Mouse (Mus musculus) gastrocnemius, postnatal 10 days (tissue): ENCODE measurements around the gene Uts2r. TPM values are rescaled to one million over a fixed set of nuclear protein-coding genes. Genes with fewer than 3 reads are reported as not detected.
A peak's percentile ranks its signal among the peaks of the same experiment; 100 is the strongest.

Experiments used
- DNase-seq: peaks from one replicate; pipeline ENCODE4 v3.0.0; 2021; ENCODE audit warnings: mixed read lengths
- long read RNA-seq, 2 experiments: library from polyadenylated mRNA; stranded (forward); transcript quantifications; one replicate each; pipeline ENCODE4 v2.0.0; 2021
- total RNA-seq, 2 experiments: library from RNA; stranded (reverse); gene quantifications; 2 replicates each; pipeline ENCODE4 v1.2.3; 2021

Gene Uts2r
- total RNA-seq, result 1 to 10 TPM; 2.2 to 3.2 TPM
- long read RNA-seq, experiment 1, partial matches to known transcripts, result 0 of 3 reads
- long read RNA-seq, experiment 1, other reads (novel, unspliced or antisense), result 3 of 3 reads
- long read RNA-seq, experiment 2, partial matches to known transcripts, result 0 of 4 reads
- long read RNA-seq, experiment 2, other reads (novel, unspliced or antisense), result 3 of 4 reads

- no peak for DNase-seq
Observed at GRCm38 (mm10) chr11:121159971-121160370, at the start of gene Uts2r. TSS of gene Uts2r (plus strand) at chr11:121160271.

DNA sequence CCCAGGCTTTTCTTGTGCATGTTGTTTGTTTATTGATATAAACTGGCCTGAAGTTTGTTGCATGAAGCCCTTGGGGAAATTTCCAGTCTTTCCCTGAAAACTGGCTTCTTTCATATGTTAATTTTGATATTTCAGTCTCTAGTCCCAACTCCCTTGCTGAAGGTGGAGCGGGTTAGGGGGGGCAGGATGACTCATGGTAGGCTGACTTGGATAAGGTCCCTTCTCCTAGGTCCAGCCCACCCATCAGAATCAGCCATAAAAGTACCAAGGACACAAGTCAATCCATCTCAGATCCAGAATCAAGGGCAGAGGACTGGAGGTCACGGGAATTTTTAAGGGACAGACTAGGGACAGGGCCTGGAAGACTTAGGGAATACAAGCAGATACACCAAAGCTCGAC is 49.0 kb upstream of the Uts2r start:
- no peak for DNase-seq

GRCm38 (mm10) chr11:121111601-121112000 is 48.5 kb upstream of the Uts2r start:
- no peak for DNase-seq

- no peak for DNase-seq
Observed at GRCm38 (mm10) chr11:121112091-121112775, 47.8 kb upstream of the Uts2r start.

GRCm38 (mm10) chr11:121118106-121118505 is 42.0 kb upstream of the Uts2r start:
- no peak for DNase-seq

DNA sequence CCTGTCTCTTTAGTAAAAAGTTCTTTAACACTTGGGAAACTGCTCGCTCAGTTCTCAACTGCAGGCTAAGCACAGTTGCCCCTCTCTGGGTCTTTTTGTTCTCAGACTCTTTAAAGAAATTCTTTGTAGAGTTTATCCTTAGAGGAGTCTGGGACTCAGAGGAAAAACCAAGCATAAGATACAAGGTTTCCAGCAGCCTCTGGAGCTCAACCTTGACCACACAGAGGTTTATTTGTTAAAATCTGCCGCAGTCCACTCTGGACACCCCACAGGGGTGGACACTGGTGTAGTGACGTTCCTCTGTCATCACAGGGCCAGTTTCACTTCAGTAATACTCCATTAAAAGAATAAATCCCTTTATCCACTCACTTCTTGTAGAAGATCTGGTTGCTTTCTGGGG is 41.5 kb upstream of the Uts2r start, which contains the start of gene Tex19.2:
Gene Tex19.2 (minus strand): TSS at position 101 of the 400 bp plus-strand sequence.
- no peak for DNase-seq

DNA sequence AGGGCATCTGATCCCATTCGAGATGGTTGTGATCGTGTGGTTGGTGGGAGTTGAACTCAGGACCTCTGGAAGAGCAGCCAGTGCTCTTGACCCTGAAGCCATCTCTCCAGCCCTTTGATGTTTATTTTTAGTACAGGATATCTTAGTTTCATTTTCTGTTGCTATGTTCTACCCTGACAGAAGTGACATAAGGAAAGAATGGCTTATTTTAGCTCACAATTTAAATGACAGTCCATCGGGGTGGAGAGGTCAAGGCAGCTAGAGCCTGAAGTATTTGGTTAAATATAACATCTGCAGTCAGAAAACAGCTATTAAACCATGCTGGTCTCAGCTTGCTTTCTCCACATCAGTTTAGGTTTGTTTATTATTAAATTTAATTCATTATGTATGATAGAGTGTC is 38.9 kb upstream of the Uts2r start:
- no peak for DNase-seq

DNA sequence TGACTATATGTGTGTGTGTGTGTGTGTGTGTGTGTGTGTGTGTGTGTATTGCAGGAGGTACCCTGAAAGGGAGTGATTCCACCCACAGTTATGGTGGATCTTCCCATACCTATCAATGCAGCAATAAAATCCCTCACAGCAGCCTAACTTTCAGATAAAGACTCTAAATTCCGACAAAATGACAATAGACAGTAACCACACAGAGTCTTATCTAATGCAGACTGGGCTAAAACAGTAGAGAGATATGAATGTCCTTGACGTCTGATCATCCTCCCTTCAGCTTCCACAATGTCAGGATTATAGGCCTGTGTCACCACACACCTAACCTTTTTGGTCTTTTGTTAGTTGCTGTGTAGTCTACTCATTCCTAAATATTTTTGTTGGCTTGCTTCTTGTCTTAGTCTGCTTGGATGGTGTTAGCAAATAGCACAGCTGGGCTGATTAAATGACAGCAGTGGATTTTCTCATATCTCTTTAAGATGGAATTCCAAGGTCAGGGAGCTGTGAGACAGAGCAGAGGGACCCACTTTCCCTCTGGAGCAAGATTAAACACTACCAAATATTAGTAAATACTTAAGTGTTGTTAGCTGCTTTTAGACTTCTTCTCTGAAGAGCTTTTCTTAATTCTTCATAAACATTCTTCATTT is 37.9 kb upstream of the Uts2r start:
- DNase-seq, result no peak

DNA sequence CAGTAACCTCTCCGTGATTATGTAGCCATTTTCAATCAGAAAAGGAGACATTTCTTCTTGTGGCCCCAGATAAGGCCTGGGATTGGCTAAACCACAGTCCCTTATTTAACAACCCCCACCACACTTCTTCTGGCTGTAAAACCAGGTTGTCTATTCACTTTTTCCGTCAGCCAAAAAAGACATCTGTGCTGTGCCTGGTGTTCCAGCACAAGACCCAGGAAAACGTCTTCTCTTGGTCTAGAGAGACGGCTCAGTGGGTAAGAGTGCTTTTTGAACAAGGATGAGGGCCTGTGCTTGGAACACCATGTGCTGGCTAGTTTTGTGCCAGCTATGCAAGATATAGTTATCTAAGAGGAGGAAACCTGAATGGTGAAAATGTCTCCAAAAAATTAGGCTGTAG is 36.6 kb upstream of the Uts2r start:
- no peak for DNase-seq

- DNase-seq, result no peak
Observed at GRCm38 (mm10) chr11:121125522-121126172, 34.4 kb upstream of the Uts2r start.

DNA sequence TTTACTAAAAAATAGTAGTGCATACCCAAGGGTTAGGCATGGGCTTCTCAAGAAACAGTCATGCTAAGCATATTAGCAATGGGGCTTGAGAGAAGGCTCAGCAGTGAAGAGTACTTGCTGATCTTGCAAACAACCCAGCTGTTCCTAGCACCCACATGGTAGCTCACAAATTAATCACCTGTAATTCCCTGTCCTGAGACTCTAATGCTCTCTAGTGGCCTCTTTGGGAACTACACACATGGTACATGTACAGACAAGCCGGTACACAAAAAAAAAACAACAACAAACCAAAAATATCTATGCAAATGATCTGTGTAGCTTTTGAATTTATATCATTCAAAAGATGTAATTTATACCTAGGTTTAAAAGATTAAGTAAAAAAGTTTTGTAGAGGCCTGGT is 33.7 kb upstream of the Uts2r start:
- no peak for DNase-seq

GRCm38 (mm10) chr11:121127441-121127840 is 32.6 kb upstream of the Uts2r start:
- no peak for DNase-seq

DNA sequence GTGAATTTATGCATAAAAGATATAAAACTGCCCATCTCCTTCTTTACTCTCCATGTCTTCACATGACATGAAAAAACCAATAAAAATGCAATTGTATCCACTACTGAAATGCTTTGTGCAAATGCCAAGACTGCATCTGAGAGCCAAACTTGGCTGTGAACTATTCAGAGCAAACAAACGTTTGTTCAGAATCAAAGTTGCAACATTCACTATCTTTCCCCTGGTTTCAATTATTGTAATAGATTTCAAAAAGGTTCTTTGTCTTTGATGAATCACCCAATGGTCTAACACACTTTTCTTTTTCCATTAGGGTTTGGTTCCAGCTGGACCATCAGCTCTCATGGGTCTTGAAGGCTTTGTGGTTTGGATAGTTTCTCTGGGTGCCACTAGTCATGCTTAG is 30.5 kb upstream of the Uts2r start:
- no peak for DNase-seq

DNA sequence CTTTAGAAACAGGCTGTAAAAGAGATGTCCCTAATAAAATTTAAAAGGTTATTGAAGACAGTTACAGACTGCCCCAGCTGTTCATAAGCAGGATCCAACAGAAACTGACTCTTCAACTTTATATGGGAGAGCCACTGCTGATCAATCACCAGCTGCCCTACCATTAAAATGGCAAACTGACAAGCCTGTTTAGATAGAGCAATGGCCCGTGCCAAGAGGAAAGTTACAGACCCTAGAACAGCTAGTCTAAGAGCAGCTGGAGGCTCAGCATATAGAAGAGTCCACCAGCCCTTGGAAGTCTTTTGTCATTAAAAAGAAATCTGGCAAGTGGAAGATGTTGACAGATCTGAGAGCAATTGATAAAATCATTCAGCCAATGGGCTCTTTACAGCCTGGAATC is 25.5 kb upstream of the Uts2r start:
- DNase-seq, result no peak

- no peak for DNase-seq
Observed at GRCm38 (mm10) chr11:121137682-121138081, 22.4 kb upstream of the Uts2r start.

DNA sequence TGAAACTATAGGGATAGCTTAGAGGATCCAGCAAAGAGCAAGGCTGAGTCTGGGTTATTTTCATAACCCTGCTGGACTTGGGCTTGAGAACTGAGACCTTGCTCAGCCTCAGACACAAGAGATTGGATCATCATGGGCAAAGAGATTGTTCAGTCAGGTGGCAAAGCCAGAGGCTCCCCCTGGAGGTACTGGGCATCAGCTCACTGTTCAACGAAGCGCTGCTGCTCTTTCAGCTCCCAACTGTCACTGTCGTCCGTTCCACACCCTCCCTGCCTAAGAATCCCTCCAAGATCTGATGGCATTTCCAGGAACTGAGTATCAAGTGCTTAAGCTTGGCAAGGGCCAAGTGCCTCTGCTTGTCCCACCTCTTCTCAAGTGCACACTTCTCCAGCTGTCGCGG is 21.3 kb upstream of the Uts2r start:
- DNase-seq, result no peak

DNA sequence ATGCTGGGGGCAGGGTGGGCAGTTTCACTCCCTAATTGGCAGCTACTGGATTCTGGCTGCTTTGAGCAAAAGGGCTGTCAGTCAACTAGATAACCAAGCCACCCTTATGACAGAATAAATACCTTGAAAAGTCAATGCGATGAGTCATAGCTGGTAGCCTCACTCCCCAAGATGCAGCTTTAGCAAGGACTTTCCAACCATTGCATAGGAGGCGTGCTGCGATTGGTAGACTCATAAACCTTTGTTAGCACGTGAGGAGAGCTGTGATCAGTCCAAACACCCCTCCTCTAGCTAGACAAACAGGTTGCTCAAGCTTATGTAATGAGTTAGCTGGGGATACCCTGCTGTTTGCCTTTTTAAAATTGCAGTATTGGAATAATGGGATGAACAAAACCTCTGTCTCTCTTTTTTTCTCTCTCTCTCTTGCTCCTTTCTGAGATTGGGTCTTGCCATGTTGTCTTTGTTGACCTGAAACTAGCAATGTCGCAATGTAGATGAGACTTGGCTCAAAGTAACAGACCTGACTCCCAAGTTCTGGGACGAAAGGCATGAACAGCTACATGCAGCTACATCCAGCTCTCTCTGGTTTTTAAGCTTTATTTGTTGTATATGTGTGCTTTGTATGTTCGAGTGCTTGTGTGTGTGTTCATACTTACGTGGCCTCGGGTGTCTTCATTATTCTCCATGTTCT is 16.6 kb upstream of the Uts2r start:
- no peak for DNase-seq

DNA sequence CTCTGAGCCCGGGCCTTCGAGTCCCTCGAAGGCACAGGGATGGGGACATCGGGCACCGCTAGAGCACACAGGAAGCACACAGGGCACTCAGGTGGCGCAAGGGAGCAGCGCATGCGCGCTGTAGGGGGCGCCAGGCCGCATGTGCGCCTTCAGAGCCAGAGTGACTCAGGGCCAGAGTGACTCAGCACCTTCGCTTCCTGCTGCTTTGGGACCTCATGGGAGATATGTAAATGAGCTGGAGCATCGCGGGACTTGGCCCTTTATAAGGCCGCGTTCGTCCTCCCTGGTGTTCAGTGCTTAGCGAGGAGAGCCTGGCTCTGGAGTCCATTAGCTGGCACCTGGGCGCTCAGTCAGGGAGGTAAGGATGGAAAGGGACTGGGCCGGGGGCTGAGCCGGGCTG is 14.2 kb upstream of the Uts2r start, which contains the start of gene Tex19.1:
Gene Tex19.1 (plus strand): TSS at position 279 of the 400 bp plus-strand sequence.
- DNase-seq, result no peak

- no peak for DNase-seq
Observed at GRCm38 (mm10) chr11:121148193-121148592, 11.9 kb upstream of the Uts2r start.

- no peak for DNase-seq
Observed at GRCm38 (mm10) chr11:121154203-121154602, 5.9 kb upstream of the Uts2r start.

DNA sequence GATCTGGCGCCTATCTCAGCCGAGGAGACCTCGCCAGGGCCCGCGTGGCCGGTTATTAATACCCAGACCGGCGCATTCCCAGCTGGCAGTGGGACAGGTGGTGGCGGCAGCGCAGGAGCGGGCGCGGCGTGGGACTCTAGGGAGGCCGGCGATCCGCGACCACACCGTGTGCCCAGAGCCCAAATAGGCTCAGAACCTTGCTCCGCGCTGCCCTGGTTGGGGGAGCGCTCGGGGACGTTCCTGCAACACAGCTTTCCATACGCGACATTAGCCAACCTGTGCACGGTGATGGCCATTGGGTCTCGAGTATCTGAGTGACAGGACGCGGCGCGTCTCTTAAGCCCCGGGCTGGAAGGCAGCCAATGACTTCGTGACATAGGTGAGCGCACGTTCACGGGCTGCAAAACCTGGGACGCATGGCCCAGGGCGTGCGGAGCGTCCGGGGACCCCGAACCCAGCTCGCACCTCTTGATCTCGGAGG is 3.6 kb upstream of the Uts2r start:
- DNase-seq, result peak; percentile 83

DNA sequence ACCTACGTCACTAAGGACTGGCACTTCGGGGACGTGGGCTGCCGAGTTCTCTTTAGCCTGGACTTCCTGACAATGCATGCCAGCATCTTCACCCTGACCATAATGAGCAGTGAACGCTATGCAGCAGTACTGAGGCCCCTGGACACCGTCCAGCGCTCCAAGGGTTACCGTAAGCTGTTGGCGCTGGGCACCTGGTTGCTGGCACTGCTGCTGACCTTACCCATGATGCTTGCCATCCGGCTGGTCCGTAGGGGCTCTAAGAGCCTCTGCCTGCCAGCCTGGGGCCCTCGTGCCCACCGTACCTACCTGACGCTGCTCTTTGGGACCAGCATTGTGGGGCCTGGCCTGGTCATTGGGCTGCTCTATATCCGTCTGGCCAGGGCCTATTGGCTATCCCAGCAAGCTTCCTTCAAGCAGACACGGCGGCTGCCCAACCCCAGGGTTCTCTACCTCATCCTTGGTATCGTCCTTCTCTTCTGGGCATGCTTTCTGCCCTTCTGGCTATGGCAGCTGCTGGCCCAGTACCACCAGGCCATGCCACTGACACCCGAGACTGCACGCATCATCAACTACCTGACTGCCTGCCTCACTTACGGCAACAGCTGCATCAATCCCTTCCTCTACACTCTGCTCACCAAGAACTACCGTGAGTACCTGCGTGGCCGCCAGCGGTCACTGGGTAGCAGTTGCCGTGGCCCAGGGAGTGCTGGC is 720 bp downstream of the Uts2r start:
- peak; percentile 39 for DNase-seq
